Mouse (Mus musculus): ENCODE results near the gene Parm1.

GRCm38 (mm10) chr5:91561394-91561793 is 44.0 kb downstream of the Parm1 start:
- TF ChIP-seq POLR2A (IDR thresholded peaks at IDR 0.05; ENCODE audit: control insufficient read depth, extremely low read depth, insufficient read depth, low read length, poor library complexity): no peak
- TF ChIP-seq CTCF (IDR thresholded peaks at IDR 0.05; ENCODE audit: borderline replicate concordance, control insufficient read depth, extremely low read depth, insufficient read depth, low read length, poor library complexity): no peak

Measured in thymus, adult 2 months (tissue).